Mouse (Mus musculus): ENCODE data around the gene Cbll1. TPM values are rescaled to one million over a fixed set of nuclear protein-coding genes. Genes with fewer than 3 reads are reported as not detected.
"Not testable (repeated sequence)": the region's sequence is repeated elsewhere in the genome, so short reads cannot be mapped to it uniquely, and the experiment has no call there.

Gene Cbll1
- polyA plus RNA-seq, 1 experiment from 2014 or later = 21.3 TPM

GRCm38 (mm10) chr12:31461371-31461770 lies 38.0 kb downstream of the Cbll1 start:
- H3K4me3 ChIP-seq = no peak overlapping the region
- no peak for DNase-seq (ENCODE audit: low spot score)
- H3K27ac ChIP-seq (replicated peaks) = no peak overlapping the region
- no peaks in the 10 kb centered on the region for H3K27me3 ChIP-seq (replicated peaks; ENCODE audit: low read depth, poor library complexity, severe bottlenecking)
- no peaks in the 10 kb centered on the region for H3K36me3 ChIP-seq (replicated peaks)
- WGBS = 93% methylated on average over 9 of the region's 9 CpGs
- H3K9me3 ChIP-seq = 0 out of 2 replicates have a peak, but pooled peaks cover 5% of the 10 kb centered on the region
- no peaks in the 10 kb centered on the region for H3K4me1 ChIP-seq

GRCm38 (mm10) chr12:31460270-31460669 lies 39.1 kb downstream of the Cbll1 start:
- H3K4me1 ChIP-seq; H3K36me3 ChIP-seq (replicated peaks); H3K27me3 ChIP-seq (replicated peaks; ENCODE audit: low read depth, poor library complexity, severe bottlenecking); H3K4me3 ChIP-seq; H3K9me3 ChIP-seq; H3K27ac ChIP-seq (replicated peaks): not testable (repeated sequence)
- peak; percentile 19 for DNase-seq (ENCODE audit: low spot score)
- 50% methylated on average over 3 of the region's 3 CpGs for WGBS

- DNase-seq (ENCODE audit: low spot score) = no peak
- Histone ChIP-seq H3K36me3 (replicated peaks) (no peaks in the 10 kb centered on the region), H3K27ac (replicated peaks) (no peak overlapping the region), H3K4me3 (no peak overlapping the region), H3K27me3 (replicated peaks; ENCODE audit: low read depth, poor library complexity, severe bottlenecking) (no peaks in the 10 kb centered on the region), H3K4me1 (no peaks in the 10 kb centered on the region), H3K9me3 (0 out of 2 replicates have a peak, but pooled peaks cover 5% of the 10 kb centered on the region)
- WGBS = 81% methylated on average over 4 of the region's 4 CpGs
These were observed 40.9 kb downstream of the Cbll1 start for GRCm38 (mm10) chr12:31458474-31458873.

- Histone ChIP-seq H3K36me3 (replicated peaks) (no peaks in the 10 kb centered on the region), H3K27ac (replicated peaks) (no peak overlapping the region), H3K4me3 (no peak overlapping the region), H3K9me3 (0 out of 2 replicates have a peak, but pooled peaks cover 5% of the 10 kb centered on the region), H3K4me1 (no peaks in the 10 kb centered on the region), H3K27me3 (replicated peaks; ENCODE audit: low read depth, poor library complexity, severe bottlenecking) (no peaks in the 10 kb centered on the region)
- DNase-seq (ENCODE audit: low spot score) = no peak
- WGBS = 92% methylated on average over 9 of the region's 9 CpGs
These were observed 43.1 kb downstream of the Cbll1 start for GRCm38 (mm10) chr12:31456271-31456670.

GRCm38 (mm10) chr12:31449341-31449740 lies 50.1 kb downstream of the Cbll1 start:
- 0 out of 2 replicates have a peak, but pooled peaks cover 3% of the 10 kb centered on the region for H3K27me3 ChIP-seq (replicated peaks; ENCODE audit: low read depth, poor library complexity, severe bottlenecking)
- no peak overlapping the region for H3K27ac ChIP-seq (replicated peaks)
- no peak for DNase-seq (ENCODE audit: low spot score)
- 88% methylated on average over 3 of the region's 3 CpGs for WGBS
- H3K36me3 ChIP-seq (replicated peaks) = no peaks in the 10 kb centered on the region
- H3K9me3 ChIP-seq = no peaks in the 10 kb centered on the region
- no peak overlapping the region for H3K4me3 ChIP-seq
- H3K4me1 ChIP-seq = peaks cover 4% of the 10 kb centered on the region

GRCm38 (mm10) chr12:31444827-31445226 lies 54.6 kb downstream of the Cbll1 start:
- no peak for DNase-seq (ENCODE audit: low spot score)
- Histone ChIP-seq H3K27me3 (replicated peaks; ENCODE audit: low read depth, poor library complexity, severe bottlenecking) (0 out of 2 replicates have a peak, but pooled peaks cover 11% of the 10 kb centered on the region), H3K4me1 (peaks cover 8% of the 10 kb centered on the region), H3K9me3 (no peaks in the 10 kb centered on the region), H3K4me3 (no peak overlapping the region), H3K36me3 (replicated peaks) (no peaks in the 10 kb centered on the region), H3K27ac (replicated peaks) (no peak overlapping the region)
- 83% methylated on average over 6 of the region's 6 CpGs for WGBS

GRCm38 (mm10) chr12:31444131-31444546 lies 55.3 kb downstream of the Cbll1 start:
- Histone ChIP-seq H3K27ac (replicated peaks) (no peak overlapping the region), H3K27me3 (replicated peaks; ENCODE audit: low read depth, poor library complexity, severe bottlenecking) (0 out of 2 replicates have a peak, but pooled peaks cover 11% of the 10 kb centered on the region), H3K4me3 (peak overlapping the region; percentile 47), H3K4me1 (peaks cover 8% of the 10 kb centered on the region), H3K9me3 (no peaks in the 10 kb centered on the region), H3K36me3 (replicated peaks) (no peaks in the 10 kb centered on the region)
- peak; percentile 75 for DNase-seq (ENCODE audit: low spot score)
- 3% methylated on average over 11 of the region's 11 CpGs for WGBS

- no peaks in the 10 kb centered on the region for H3K9me3 ChIP-seq
- H3K4me1 ChIP-seq = peaks cover 5% of the 10 kb centered on the region
- WGBS = 79% methylated on average over 2 of the region's 2 CpGs
- 0 out of 2 replicates have a peak, but pooled peaks cover 8% of the 10 kb centered on the region for H3K27me3 ChIP-seq (replicated peaks; ENCODE audit: low read depth, poor library complexity, severe bottlenecking)
- no peak for DNase-seq (ENCODE audit: low spot score)
- no peak overlapping the region for H3K4me3 ChIP-seq
- no peaks in the 10 kb centered on the region for H3K36me3 ChIP-seq (replicated peaks)
- H3K27ac ChIP-seq (replicated peaks) = no peak overlapping the region
These were observed 59.8 kb downstream of the Cbll1 start for GRCm38 (mm10) chr12:31439612-31440011.

GRCm38 (mm10) chr12:31437791-31438190 lies 61.6 kb downstream of the Cbll1 start:
- WGBS = 62% methylated on average over 6 of the region's 6 CpGs
- Histone ChIP-seq H3K27ac (replicated peaks) (no peak overlapping the region), H3K36me3 (replicated peaks) (no peaks in the 10 kb centered on the region), H3K9me3 (no peaks in the 10 kb centered on the region), H3K27me3 (replicated peaks; ENCODE audit: low read depth, poor library complexity, severe bottlenecking) (0 out of 2 replicates have a peak, but pooled peaks cover under 1% of the 10 kb centered on the region), H3K4me3 (no peak overlapping the region), H3K4me1 (no peaks in the 10 kb centered on the region)
- DNase-seq (ENCODE audit: low spot score) = no peak

Other genes with a start within 250 kb of the Cbll1 start
- 37.2 and 42.5 TPM in 2 replicates for gene Lamb1, start 234.4 kb downstream of the Cbll1 start, polyA plus RNA-seq (2016; fragmentation: Nextera tagmentation; extraction: Ambion mirVana)
- 145 and 147 TPM in 2 replicates for gene Dld, start 148.2 kb downstream of the Cbll1 start, polyA plus RNA-seq (2016; fragmentation: Nextera tagmentation; extraction: Ambion mirVana)
- gene Slc26a3, start 108.7 kb downstream of the Cbll1 start, polyA plus RNA-seq (2016; fragmentation: Nextera tagmentation; extraction: Ambion mirVana) = not detected in 2 replicates
- gene Slc26a4, start 60.4 kb upstream of the Cbll1 start, polyA plus RNA-seq (2016; fragmentation: Nextera tagmentation; extraction: Ambion mirVana) = 0.31 TPM in 1 of 2 replicates, not detected in the other
- gene Bcap29, start 135.0 kb upstream of the Cbll1 start, polyA plus RNA-seq (2016; fragmentation: Nextera tagmentation; extraction: Ambion mirVana) = 26.5 and 30.2 TPM in 2 replicates
- gene Dus4l, start 155.2 kb upstream of the Cbll1 start, polyA plus RNA-seq (2016; fragmentation: Nextera tagmentation; extraction: Ambion mirVana) = 11.9 and 12.3 TPM in 2 replicates
- 29.0 and 31.1 TPM in 2 replicates for gene Cog5, start 155.3 kb upstream of the Cbll1 start, polyA plus RNA-seq (2016; fragmentation: Nextera tagmentation; extraction: Ambion mirVana)
- gene Gpr22, start 214.3 kb upstream of the Cbll1 start, polyA plus RNA-seq (2016; fragmentation: Nextera tagmentation; extraction: Ambion mirVana) = 0.69 and 0.93 TPM in 2 replicates